Mouse (Mus musculus): ENCODE measurements at regions not wholly inside any gene's neighbourhood (a gene's known extent, or its start where the extent isn't known, plus 50 kb on each side); places are given as distances from the start of the nearest gene placed in this dataset.
A peak's percentile ranks its signal among the peaks of the same experiment; 100 is the strongest.

GRCm38 (mm10) chr3:69953674-69954329 is 53.6 kb upstream of the Otol1 start:
- DNase-seq (ENCODE audit: low spot score): no peak
- 81% methylated on average over 6 of the region's 6 CpGs for WGBS
- H3K4me3 ChIP-seq: no peak overlapping the region
- no peaks in the 10 kb centered on the region for H3K27me3 ChIP-seq (ENCODE audit: insufficient read depth, poor library complexity, severe bottlenecking)
- no peaks in the 10 kb centered on the region for H3K9me3 ChIP-seq
- no peaks in the 10 kb centered on the region for H3K36me3 ChIP-seq
- no peak overlapping the region for H3K27ac ChIP-seq
- H3K4me1 ChIP-seq (replicated peaks): no peaks in the 10 kb centered on the region

- H3K9me3 ChIP-seq: no peaks in the 10 kb centered on the region
- 81% methylated on average over 8 of the region's 8 CpGs for WGBS
These were observed 63.2 kb upstream of the Sptssb start for GRCm38 (mm10) chr3:69922792-69923418.

DNA sequence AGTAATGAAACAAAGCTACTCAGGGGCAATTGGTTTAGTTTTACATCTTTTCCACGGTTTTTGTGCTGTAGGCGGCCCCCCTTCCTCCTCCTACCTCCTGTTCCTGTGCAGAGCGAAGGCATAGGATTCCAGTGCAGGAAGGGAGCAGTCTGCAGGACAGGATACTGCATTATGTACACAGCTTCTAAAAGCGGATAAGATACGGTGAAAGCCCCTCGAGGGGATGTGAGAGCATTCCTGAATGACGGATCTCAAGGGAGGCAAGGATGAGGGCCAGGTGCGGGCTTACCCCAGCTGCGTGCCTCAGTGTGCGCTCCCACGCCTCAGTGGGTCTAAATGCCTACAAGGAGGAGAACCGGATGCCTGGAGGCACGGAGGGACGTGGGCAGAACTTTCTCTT is 53.1 kb upstream of the Sptssb start:
- WGBS: 39% methylated on average over 14 of the region's 14 CpGs
- Histone ChIP-seq H3K27me3 (ENCODE audit: insufficient read depth, poor library complexity, severe bottlenecking) (no peaks in the 10 kb centered on the region), H3K36me3 (no peaks in the 10 kb centered on the region), H3K4me3 (no peak overlapping the region), H3K27ac (0 out of 2 replicates have a peak overlapping the region, but pooled peaks have one; percentile 12), H3K9me3 (no peaks in the 10 kb centered on the region), H3K4me1 (replicated peaks) (peaks cover 5% of the 10 kb centered on the region; the same call in 1 of the 2 replicates)
- no peak for DNase-seq (ENCODE audit: low spot score)

More at GRCm38 (mm10) chr3:69922792-69923418, 63.2 kb upstream of the Sptssb start:
- Histone ChIP-seq H3K4me3 (no peak overlapping the region), H3K27me3 (ENCODE audit: insufficient read depth, poor library complexity, severe bottlenecking) (no peaks in the 10 kb centered on the region), H3K27ac (no peak overlapping the region), H3K4me1 (replicated peaks) (no peaks in the 10 kb centered on the region), H3K36me3 (no peaks in the 10 kb centered on the region)
- DNase-seq (ENCODE audit: low spot score): no peak

DNA sequence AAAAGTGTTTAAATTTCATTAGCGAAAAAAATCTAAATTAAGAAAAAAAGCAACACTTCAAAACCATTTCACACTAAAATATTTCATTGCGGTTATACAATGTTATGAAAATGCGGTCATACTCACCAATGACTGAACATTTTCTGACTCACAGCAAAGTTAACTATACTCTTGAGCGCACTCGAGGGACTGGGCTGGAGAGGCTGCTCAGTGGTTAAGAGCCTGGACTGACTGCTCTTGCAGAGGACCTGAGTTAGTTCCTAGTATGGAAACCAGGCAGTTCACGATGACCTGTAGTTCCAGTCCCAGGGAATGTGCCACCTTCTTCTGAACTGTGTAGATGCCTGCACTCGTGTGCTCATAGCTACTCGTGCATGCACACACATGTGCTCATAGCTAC is 50.3 kb upstream of the Sptssb start:
- 91% methylated on average over 8 of the region's 8 CpGs for WGBS
- H3K9me3 ChIP-seq: no peaks in the 10 kb centered on the region
- no peak for DNase-seq (ENCODE audit: low spot score)
- H3K27me3 ChIP-seq (ENCODE audit: insufficient read depth, poor library complexity, severe bottlenecking): no peaks in the 10 kb centered on the region
- no peak overlapping the region for H3K4me3 ChIP-seq
- H3K36me3 ChIP-seq: no peaks in the 10 kb centered on the region
- H3K4me1 ChIP-seq (replicated peaks): peaks cover 5% of the 10 kb centered on the region; the same call in 1 of the 2 replicates
- no peak overlapping the region for H3K27ac ChIP-seq
